Mouse (Mus musculus) bone marrow, adult 2 months (tissue): ENCODE data around the gene Nbas. TPM values are rescaled to one million over a fixed set of nuclear protein-coding genes. Genes with fewer than 3 reads are reported as not detected.

Source experiments
- H3K27ac ChIP-seq: fragments of 200-500 bp; 2 replicates; pipeline ENCODE4 v1.5.1; 2012; ENCODE audit warnings: low read depth, mild to moderate bottlenecking, control low read depth, inconsistent platforms, low read length; ENCODE audit not compliant: control insufficient read depth, poor library complexity, insufficient read depth
- H3K4me1 ChIP-seq: fragments of 200-500 bp; 2 replicates; pipeline ENCODE4 v1.6.1; 2011; ENCODE audit warnings: low read length; ENCODE audit not compliant: control insufficient read depth, insufficient read depth
- H3K4me3 ChIP-seq: fragments of 200-500 bp; replicated peaks from 2 replicates; pipeline ENCODE3; 2011; ENCODE audit warnings: mild to moderate bottlenecking, low read depth, low read length, control low read depth; ENCODE audit not compliant: control insufficient read depth
- CTCF ChIP-seq: fragments of 200-500 bp; IDR thresholded peaks from 2 replicates; pipeline ENCODE4 v1.5.1; 2011; ENCODE audit warnings: low read length, control low read depth; ENCODE audit not compliant: control insufficient read depth, insufficient read depth
- POLR2A ChIP-seq: fragments of 200-500 bp; IDR thresholded peaks from 2 replicates; pipeline ENCODE4 v1.6.1; 2011; ENCODE audit warnings: low read depth, mild to moderate bottlenecking, control low read depth, low read length, borderline replicate concordance; ENCODE audit not compliant: control insufficient read depth
- WGBS: fragments of 180-500 bp; shearing (Covaris S2); methylation state at CpG from one replicate; pipeline ENCODE4 v1.1.7; 2018; 5-methylcytosine and 5-hydroxymethylcytosine counted together
- polyA plus RNA-seq: library from polyadenylated mRNA; stranded (reverse); fragments of >200 nt; gene quantifications from 2 replicates; pipeline ENCODE4 v1.2.4, GENCODE M21; 2011; ENCODE audit warnings: low replicate concordance; ENCODE audit not compliant: missing spikeins, insufficient read depth, insufficient read length

The Nbas gene
- polyA plus RNA-seq, 1 experiment: 4.6 TPM

DNA sequence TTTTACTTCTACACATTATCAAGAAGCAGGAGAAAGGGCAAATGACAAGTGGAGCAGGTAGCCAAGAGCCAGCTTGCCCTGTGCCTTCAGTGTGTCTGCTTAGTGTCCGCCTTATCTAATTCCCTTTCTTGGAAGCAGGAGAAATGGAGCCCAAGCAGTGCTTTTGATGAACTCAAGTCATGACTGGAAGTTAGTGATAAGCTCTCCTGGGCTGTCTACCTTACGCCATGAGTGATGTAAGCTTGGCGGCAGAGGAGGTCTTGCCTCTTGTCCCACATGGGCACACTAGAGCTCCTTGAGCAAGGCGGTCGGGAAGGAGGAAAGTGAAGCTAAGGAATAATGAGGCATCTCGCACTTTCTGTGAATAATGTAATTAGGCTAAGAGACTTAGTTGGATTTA lies 250.5 kb downstream of the Nbas start:
- Histone ChIP-seq H3K4me3 (no peak overlapping the region), H3K4me1 (no peaks in the 10 kb centered on the region), H3K27ac (no peak overlapping the region)
- 86% methylated on average over 6 of the region's 6 CpGs for WGBS
- TF ChIP-seq CTCF: no peak
- no peak for TF ChIP-seq POLR2A

DNA sequence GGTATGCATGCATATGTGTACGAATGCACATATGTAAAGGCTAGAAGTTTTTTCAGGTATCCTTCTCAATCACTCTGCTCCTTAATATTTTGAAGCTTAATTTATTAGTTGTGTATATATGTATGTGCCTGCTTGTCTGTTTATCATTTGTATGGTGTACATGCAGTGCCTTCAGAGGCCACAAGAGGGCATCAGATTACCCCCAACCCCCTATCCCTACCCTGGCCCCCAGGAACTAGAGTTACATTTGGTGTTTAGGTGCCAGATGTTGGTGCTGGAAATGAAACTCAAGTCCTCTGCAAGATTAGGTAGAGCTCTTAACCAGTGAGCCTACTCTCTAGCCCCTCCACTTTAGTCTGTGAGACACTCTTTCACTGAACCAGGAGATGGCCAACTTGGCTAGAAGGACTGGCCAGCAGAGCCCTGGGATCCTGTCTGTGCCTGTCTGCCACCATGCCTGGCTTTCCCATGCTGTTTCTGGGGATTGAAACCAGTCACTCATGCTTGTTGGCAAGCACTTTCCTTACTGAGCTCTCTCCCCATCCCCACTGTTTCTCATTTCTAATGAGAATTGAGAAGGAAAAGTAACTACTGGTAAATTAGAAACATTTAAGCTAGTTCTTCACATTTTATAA lies 263.9 kb downstream of the Nbas start:
- Histone ChIP-seq H3K27ac (no peak overlapping the region), H3K4me3 (no peak overlapping the region), H3K4me1 (no peaks in the 10 kb centered on the region)
- peak; percentile 30; the same call in 1 of the 2 replicates for TF ChIP-seq CTCF
- no peak for TF ChIP-seq POLR2A
- 76% methylated on average over 1 of the region's 1 CpGs for WGBS

DNA sequence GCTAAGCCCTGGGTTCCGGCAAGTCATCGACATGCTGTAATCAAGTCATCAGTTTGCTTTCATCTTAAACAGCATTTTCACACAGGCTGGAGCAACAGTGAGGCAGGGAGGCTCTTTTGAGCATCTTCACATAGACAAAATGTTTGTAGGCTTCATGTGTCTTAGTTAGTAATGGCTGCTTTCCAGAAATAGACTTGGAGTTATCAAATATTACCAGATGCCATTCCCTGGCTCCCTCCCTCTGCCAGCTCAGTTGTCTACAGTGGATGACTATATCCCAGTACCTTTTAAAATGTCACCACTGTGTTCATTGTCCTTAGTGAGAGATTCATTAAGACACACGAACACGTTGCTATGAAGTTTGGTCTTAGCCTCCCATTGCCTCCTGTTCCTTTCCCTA lies 270.2 kb downstream of the Nbas start:
- Histone ChIP-seq H3K4me1 (no peaks in the 10 kb centered on the region), H3K27ac (no peak overlapping the region), H3K4me3 (no peak overlapping the region)
- WGBS: 92% methylated on average over 4 of the region's 4 CpGs
- TF ChIP-seq CTCF (no peak), POLR2A (no peak)

DNA sequence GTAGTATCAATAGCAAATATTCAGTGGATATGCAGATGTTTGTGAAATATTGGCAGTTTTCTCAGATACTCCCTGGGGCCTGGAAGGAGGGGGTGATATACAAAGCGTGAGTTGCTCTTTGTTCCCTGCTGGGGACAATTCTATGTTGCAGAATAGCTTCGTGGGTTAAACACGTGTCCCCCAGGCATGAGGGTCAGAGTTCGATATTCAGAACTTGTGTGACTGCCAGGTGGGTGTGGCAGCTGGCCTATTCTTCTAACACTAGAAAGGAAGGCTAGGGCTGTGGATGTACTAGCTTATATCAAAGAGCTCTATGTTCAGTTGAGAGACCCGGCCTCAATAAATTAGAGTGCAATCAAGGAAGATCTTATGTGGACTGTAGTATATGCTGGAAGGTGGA lies 274.9 kb downstream of the Nbas start:
- no peak for TF ChIP-seq POLR2A
- TF ChIP-seq CTCF: no peak
- Histone ChIP-seq H3K4me1 (no peaks in the 10 kb centered on the region), H3K27ac (no peak overlapping the region), H3K4me3 (no peak overlapping the region)
- 82% methylated on average over 5 of the region's 5 CpGs for WGBS

DNA sequence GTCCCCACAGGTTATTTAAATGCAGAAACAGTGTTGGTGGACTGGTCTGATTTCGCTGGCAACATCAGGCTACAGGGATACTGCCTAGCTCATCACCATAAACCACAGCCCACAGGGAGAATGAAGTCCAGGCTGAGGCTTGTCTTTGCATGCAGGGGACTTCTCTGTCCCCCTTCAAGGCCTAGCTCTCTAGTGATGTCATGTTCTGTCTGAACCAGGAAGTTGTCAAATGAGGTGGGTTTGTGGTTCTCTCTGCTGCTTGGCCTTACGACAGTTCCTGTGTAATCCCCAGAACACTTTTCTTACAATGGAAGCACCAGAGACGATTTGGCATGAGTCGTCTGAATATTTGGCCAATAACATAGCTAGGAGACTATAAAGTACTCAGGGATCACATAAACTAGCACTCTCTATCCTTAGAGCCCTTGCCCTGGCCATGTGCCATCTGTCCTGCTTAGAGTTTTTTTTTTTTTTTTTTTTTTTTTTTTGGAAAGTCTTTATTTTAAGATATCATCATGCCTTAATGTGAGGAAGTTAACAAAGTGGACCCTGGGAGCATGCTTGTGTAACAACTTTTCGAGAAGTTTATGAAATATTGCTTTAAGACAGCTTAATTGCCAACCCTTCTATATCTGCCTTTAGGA lies 294.8 kb downstream of the Nbas start:
- TF ChIP-seq POLR2A (no peak), CTCF (no peak)
- Histone ChIP-seq H3K4me1 (peaks cover 2% of the 10 kb centered on the region), H3K27ac (no peak overlapping the region), H3K4me3 (no peak overlapping the region)
- 39% methylated on average over 5 of the region's 5 CpGs for WGBS

DNA sequence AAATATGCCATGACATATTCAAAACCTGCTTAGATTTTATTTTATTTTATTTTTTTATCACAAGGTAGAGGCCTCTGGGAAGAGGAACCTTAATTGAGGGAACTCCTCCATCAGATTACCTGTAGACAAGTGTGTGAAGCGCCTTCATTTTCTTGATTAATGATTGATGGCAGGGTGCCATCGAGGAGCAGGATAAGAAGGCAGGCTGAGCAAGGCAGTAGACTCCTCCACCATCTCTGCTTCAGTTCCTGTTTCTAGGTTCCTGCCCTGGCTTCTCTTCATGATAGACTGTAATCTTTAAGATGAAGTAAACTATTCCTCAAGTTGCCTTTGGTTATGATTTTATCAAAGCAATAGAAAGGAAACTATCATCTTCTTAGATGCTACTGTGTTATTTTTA lies 295.4 kb downstream of the Nbas start:
- Histone ChIP-seq H3K4me1 (peaks cover 2% of the 10 kb centered on the region), H3K4me3 (no peak overlapping the region), H3K27ac (no peak overlapping the region; the same call in 1 of the 2 replicates)
- TF ChIP-seq CTCF (no peak), POLR2A (no peak)
- WGBS: 67% methylated on average over 2 of the region's 2 CpGs

DNA sequence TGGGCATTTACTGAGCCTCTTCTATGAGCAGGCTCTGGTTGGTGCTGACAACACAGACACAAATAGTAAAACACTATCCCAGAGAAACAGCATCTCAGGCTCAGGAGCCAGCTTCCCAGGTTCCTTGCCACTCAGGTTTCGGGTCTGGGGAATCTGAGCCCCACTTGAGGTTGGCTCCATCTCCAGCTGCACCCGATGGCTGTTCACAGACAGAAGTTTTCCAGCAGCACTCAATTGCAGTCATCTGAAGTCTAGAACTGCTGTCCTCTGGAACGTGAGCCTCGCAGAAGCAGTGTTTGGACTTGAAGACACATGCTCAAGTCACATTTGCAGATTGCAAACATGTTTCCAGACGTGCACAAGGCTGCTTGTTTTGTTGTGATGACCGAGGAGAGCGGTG lies 297.5 kb downstream of the Nbas start:
- Histone ChIP-seq H3K27ac (no peak overlapping the region), H3K4me3 (no peak overlapping the region), H3K4me1 (peaks cover 2% of the 10 kb centered on the region)
- WGBS: 84% methylated on average over 7 of the region's 7 CpGs
- TF ChIP-seq CTCF (no peak), POLR2A (no peak)

DNA sequence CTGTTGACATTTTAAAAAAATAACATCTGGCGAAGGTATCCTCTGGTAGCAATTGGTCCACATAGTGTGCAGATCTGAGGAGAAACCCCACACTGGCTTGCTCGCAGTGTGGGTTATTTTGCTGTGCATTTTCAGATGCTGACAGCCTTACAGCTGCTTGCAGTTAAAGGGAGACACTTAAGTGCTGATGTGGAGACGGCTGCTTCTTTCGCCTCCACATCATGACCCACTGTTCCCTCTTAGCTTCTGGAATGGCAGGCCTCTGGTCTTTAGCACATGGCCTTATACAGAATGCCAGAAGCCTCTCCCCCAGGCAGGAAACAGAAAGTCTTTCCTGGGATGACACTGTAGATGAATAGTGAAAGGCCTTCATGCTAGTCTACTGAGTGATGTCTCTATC lies 306.2 kb downstream of the Nbas start:
- H3K4me3 ChIP-seq: no peak overlapping the region
- 80% methylated on average over 4 of the region's 4 CpGs for WGBS
- TF ChIP-seq CTCF: no peak
- no peak for TF ChIP-seq POLR2A
- H3K27ac ChIP-seq: no peak overlapping the region
- H3K4me1 ChIP-seq: no peaks in the 10 kb centered on the region
